Mouse (Mus musculus) urinary bladder, adult 2 months (tissue): ENCODE results near the gene Ms4a6b. TPM values are rescaled to one million over a fixed set of nuclear protein-coding genes. Genes with fewer than 3 reads are reported as not detected.
"Not testable (repeated sequence)": the region's sequence is repeated elsewhere in the genome, so short reads cannot be mapped to it uniquely, and the experiment has no call there.

Experiments used
- DNase-seq: peaks from one replicate; pipeline ENCODE4 v3.0.0; 2022; ENCODE audit warnings: low spot score
- polyA plus RNA-seq: library from polyadenylated mRNA; depleted of rRNA; stranded (reverse); fragments of >200 nt; gene quantifications from 2 replicates; pipeline ENCODE4 v1.2.3, GENCODE M21; 2012; rRNA removed

Gene Ms4a6b
- 9.2 and 14.0 TPM in 2 replicates for polyA plus RNA-seq

DNA sequence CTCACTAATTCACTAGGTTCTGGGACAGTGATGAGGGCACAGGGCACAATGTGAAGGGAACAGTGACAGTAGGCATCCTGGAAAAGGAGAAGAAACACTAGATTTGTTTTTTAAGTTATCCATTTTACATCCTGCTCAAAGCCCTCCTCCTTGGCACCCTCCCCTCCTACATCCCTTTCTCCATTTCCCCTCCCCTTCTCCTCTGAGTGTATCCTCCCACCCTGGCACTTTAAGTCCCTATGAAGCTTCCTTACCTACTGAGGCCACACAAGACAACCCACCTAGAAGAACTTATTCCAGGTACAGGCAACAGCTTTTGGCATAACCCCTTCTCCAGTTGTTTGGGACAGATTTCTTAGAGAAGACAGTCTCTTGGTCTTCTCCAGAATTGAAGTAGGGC lies at the start of gene Ms4a6b:
Gene Ms4a6b (plus strand): TSS at position 267 of the 400 bp plus-strand sequence.
- DNase-seq = no peak

DNA sequence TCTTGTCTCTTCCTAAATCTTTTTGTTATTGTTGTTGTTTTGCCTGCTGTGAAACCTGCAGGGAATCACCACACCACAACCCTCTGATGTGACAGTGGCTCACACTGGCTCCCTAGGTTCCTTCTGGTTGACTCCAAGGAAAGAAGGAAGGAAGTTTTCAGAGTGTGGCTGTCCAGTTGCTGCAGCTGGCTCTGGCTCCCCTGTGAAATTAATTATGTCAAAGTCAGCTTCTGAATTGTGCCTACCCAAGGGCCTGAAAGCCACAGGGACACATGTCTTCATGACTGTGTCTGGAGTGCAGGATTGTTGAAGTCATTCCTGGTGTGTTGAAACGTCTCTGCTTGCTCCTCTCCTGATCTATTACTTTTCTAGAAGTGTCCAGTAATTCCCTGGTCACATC lies 48.0 kb upstream of the Ms4a6b start:
- DNase-seq = not testable (repeated sequence)

DNA sequence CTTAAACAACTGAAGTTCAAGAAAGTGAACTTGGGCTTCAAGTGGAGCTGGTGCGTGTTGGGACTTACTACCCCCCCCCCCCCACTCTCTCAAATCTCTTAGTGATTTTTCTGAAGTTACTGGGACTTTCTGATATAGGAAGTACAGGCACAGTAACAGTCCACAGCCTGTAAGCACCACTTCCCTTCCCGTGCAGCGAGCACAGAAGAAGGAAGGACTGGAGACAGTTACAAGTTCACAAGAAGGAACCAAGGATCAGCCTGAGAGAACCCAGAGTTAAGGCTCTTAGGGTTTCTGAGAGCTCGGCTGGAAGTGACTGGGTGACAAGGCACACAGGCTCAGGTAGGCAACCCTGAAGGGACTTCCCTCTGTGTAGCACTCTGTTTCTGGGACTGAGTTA lies 47.1 kb upstream of the Ms4a6b start, which contains the start of gene Ms4a6c:
Gene Ms4a6c (plus strand): TSS at position 152 of the 400 bp plus-strand sequence.
- DNase-seq = not testable (repeated sequence)

DNA sequence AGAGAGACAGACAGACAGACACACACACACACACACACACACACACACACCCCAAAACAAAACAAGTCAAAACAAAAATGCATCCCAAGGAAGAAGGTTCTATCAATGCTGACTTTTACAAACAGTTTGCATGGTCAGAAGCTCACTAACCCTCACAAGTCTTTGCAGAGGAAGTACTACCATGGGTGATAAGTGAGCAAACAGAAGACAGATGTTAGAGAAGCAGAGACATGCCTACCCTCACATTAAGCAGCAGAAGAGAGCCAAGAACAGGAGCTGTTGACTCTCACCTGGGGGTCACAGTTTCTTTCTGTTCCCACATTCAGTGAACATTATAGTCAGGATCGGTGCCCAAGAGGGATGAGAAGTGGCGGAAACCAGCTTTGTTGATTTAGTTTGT lies 36.6 kb upstream of the Ms4a6b start:
- no peak for DNase-seq

DNA sequence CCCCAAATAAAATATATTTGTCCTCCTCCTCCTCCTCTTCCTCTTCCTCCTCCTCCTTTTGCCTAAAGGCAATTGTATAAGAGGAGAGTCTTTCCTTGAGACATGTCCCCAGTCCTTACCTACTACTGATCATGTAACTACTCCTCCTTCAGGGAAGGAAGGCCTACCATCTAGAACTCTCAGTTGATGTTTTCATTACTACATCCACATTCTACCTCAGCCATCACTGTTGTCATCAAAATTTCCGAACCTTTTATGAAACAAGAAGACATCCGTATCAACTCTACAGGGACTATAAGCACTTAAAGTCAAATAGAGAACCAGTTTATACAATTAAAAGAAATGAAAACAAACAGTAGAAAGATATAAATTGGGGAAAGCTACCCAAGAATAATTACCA lies 33.6 kb upstream of the Ms4a6b start:
- DNase-seq = no peak

DNA sequence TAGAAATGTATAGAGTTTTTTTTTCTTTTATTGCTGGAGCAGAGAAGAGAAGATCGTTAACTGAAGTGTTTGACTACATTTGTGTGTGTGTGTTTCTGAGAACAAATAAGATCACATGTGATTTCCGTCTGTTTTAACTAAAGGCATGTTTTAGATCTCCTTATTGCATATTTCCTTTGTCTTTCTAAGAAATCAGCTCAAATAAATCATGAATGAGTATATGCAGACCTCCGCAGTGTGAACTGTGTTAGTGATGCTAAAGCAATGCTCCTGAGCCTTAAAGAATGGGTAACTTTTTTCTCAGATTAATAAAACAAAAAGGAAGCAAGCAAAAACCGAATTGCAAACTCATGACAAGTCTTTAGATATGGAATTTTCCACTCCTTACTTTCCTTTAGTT lies 32.4 kb upstream of the Ms4a6b start:
- no peak for DNase-seq

DNA sequence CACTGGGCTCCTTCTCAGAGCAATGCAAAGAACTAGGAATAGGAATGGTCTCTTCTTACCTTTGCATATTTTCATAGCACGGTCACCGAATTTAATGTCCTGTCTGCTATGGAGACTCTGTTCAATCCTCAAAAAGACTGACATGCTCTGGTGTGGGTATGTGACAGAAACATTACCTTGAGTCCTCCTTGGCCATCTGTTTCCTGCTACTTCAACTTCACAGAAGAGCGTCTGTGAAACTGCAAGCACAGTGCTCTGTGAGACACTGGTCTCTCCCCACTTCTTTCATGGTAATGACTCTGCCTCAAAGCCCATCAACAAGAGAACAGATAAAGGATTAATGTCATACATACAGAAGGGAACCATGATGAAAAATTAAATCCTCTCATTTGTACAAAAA lies 31.9 kb upstream of the Ms4a6b start:
- DNase-seq = no peak

DNA sequence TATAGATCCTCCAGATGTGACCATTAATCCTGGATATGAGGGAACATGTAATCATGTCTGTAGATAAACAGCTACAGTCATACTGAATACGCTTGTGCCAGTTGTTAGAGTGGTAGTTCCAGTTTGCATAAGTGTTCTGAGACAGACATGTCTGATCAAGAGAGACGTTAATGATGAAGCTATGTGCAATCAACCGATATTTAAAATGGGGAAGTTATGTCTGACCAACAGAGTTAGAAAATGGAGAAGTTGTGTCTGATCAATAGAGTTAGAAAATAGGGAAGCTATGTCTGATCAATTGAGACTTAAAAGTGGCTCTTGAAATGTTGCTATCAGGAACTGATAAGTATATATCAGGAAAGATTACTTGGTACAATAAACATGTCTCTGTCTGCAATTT lies 31.0 kb upstream of the Ms4a6b start:
- DNase-seq = no peak

DNA sequence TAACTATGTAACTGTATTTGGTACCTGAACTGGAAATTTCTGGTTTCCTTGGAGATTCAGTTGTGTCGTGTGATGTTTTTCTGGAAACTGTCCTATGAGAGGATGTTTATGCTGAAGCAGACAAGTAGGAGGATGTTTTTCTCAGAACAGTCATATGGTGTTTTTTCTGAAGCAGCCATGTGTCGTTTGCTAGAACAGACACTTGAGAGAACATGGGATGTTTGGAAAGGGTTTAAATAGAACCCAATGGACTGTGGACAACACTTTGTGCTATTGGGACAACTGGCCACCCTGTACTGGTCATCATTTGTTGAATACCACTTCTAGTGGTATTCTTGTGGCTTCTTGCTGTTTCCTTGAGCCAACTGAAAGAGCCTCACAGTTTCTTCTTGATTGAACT lies 30.6 kb upstream of the Ms4a6b start, which contains the start of gene Gm8369:
Gene Gm8369 (plus strand): TSS at position 193 of the 400 bp plus-strand sequence.
- no peak for DNase-seq

DNA sequence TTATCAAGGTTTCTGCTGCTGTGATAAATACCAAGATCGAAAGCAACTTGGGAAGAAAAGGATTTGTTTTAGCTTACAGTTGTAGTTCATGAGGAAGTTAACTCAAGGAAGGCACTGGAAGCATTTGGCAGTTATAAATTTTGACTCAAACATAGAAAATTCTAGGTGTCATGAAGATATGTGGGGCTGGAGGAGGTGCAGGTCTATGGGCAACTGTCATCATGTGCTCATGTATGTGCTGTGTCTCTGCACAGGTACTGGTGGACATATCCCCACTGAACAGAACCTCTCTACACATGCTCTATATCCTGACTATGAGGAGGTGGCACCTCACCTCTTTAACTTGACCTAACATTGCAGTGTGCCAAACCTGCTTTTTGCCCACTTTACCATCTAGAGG lies 29.7 kb upstream of the Ms4a6b start:
- DNase-seq = no peak

DNA sequence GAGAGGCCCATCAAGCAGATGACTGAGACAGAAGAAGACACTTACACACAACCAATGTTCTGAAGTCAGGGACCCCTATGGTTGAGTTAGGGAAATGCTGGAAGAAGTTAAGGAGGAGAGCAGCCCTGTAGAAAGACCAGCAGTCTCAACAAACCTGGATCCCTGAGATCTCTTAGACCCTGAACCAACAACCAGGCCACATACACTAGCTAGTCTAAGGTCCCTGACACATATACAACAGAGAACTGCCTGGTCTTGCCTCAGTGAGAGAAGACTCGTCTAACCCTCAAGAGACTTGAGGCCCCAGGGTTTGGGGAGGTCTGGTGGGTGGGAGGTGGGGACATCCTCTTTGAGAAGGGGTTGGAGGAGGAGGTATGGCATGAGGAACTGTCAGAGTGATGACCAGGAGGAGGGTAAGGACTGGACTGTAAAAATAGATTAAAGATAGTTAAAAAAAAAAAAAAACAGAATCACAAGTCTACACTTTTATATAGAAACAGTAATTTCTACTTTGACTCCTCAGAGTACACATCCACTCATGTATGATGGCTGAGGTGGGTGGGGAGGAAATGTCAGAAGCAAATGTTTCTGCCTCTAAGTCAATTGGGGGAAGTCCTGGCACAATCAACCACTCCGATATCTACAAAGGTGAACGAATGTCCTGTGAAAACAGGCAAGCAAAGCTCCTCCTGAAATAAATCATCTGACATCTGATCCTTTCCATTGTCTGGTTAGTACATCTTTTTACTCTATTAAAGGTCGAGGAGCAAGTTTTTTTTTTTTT lies 24.7 kb upstream of the Ms4a6b start:
- DNase-seq = no peak

DNA sequence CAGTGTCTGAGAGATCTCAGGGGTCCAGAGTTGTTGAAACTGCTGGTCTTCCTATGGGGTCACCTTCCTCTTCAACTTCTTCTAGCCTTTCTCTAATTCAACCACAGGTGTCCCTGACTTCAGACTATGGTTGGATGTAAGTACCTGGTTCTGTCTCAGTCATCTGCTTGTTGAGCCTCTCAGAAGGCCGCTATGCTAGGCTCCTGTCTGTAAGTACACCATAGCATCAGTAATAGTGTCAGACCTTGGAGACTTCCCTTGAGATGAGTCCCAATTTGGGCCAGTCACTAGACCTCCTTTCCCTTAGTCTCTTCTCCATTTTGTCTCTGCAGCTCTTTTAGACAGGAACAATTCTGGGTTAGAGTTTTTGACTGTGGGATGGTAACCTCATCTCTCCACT lies 23.6 kb upstream of the Ms4a6b start:
- no peak for DNase-seq

DNA sequence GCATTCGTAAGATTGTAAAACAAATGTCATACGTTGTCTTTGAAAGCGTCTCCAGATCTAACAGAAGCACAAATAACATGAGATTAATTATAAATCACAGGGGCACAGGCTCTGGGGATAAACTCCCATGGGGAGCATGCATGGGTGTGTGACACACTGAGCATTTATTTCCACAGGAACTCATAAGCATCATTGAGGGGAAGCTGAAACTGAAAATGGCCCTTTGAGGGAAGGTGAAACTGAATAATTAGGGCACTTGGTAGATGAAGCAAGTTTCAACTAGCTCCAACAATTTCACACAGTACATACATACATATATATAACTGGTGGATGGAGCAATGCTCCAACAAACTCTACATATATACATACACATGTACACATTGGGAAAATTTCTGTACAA lies 21.8 kb upstream of the Ms4a6b start:
- no peak for DNase-seq

DNA sequence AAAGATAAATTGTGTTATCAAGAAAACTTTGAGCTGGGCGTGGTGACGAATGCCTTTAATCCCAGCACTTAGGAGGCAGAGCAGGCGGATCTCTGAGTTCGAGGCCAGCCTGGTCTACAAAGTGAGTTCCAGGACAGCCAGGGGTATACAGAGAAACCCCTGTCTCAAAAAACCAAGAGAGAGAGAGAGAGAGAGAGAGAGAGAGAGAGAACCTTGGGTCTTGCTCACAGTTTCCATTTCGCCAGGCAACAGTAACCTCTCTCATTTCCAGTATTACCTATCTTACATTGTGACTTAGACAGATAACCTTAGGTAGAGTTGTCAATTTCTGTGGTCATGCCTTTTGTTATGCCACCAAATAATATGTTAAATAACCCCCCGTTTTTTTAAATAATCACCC lies 20.0 kb upstream of the Ms4a6b start:
- no peak for DNase-seq

DNA sequence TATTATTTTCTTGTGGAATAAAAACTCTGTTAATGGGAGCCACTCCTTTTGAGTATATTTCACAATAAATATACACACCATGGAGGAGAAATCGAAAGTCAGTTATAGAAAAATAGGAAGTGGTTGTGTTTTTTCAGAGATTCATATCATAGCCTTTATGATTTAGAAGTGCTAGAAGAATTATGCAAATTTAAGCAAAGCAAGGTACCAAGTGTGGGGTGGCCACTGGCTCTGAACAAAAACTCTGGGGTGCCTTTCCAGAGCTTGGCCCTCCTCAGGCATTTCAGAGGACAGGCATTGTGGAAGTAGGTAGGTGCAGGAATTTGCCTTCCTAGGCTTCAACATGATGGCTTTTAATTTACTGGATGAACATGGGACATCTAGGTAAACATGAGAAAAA lies 19.0 kb upstream of the Ms4a6b start:
- not testable (repeated sequence) for DNase-seq

DNA sequence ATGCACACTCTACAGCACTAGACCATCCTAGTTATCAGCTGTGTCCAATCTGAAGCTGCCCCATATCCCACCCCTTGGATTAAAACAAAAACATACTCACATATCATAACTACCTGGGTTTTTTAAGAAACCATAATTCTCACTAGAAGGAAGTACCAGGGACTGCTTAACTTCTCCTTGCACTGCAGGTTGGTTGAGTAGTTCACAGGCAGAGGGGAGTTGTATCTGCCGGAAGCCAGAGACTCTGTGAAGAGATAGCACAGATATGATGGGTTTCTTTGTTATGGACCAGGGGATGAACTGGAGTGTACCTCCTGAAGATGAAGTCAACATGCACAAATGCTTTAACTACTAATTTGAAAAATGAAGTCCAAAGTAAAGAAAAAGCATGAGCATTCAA lies 15.5 kb upstream of the Ms4a6b start:
- DNase-seq = no peak

DNA sequence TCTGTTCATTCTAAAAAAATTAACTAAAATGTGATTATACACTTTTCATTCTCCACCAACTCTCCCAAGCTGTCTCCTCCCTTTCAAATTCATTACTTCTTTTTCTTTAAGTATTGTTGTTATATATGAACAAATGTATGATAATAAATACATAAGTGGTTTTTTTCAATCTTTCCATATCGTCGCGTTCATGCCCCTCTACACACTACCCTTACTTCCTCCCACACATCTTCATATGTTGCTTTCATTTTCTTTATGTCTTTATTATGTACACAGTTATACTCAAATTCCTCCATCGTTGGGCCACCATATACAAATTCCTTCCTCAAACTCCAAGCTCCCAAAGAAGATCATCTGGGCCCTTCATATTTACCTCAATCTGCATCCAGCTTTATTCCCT lies 15.0 kb upstream of the Ms4a6b start:
- DNase-seq = no peak

DNA sequence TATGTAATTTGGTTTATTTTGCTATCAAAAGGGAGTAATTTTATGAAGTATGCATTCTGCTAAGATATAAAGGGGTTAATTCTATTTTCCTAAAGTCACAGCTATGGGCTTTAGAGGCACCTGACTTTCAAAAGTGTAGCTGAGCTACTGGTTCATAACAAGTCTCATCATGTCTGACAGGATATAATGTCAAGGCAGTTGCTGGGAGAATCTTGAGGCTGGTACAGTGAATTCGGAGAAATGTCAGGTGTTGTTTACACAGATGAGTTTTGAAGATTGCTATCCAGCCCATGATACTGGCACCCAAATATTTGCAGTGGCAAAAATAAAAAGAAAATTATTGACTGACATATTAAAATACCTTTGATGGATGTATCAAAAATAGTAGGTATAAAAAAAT lies 11.5 kb upstream of the Ms4a6b start:
- DNase-seq = no peak

DNA sequence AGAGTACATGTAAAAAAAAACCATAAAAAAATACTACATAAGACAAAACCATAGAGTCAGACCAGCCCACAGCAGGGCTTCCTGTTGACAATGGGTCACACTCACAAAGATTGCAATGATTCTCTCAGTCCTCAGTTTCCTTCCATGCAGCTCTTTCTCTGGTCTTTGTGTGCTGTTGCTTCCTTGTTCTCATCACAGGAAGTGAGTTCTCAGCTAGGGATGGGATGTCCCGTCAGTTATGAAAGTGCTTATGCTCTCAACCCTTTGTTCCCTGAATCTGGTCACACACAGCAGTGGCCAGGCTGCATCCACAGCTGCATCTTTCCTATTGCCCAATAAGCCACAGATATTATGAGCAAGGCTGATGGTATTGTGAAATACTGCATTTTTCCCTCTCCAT lies 2.9 kb upstream of the Ms4a6b start:
- no peak for DNase-seq

DNA sequence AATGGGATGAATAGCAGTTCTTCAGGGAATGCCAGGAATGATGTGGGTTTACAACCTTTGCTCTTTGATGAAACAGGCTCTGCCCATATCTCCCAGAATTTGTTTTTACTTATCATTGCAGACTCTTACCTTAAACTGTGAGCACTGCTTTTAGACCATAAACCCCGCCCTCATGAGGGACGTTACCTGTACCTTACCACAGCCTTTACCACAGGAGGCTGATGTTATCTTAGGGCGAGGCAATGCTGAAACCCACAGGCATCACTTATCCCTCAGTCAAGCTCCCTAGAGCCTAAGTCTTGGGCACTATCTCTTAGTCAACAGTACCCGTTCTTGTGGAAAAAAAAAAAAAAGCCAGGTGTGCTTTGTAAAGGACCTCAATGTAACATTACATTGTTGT lies 533 bp downstream of the Ms4a6b start:
- no peak for DNase-seq

DNA sequence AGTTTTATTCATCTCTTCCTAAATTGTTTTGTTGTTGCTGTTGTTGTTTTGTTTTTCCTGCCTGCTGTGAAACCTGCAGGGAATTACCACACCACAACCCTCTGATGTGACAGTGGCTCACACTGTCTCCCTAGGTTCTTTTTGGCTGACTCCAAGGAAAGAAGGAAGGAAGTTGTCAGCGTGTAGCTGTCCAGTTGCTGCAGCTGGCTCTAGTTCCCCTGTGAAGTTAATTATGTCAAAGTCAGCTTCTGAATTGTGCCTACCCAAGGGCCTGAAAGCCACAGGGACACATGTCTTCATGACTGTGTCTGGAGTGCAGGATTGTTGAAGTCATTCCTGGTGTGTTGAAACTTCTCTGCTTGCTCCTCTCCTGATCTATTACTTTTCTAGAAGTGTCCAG lies 1.1 kb downstream of the Ms4a6b start:
- not testable (repeated sequence) for DNase-seq

DNA sequence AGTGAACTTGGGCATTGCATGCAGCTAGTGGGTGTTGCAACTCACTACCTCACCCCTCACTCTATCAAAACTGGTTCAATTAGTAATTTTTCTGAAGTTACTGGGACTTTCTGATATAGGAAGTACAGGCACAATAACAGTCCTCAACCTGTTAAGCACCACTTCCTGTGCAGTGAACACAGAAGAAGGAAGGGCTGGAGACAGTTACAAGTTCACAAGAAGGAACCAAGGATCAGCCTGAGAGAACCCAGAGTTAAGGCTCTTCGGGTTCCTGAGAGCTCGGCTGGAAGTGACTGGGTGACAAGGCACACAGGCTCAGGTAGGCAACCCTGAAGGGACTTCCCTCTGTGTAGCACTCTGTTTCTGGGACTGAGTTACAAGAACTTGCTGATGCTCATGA lies 2.0 kb downstream of the Ms4a6b start:
- DNase-seq = not testable (repeated sequence)

DNA sequence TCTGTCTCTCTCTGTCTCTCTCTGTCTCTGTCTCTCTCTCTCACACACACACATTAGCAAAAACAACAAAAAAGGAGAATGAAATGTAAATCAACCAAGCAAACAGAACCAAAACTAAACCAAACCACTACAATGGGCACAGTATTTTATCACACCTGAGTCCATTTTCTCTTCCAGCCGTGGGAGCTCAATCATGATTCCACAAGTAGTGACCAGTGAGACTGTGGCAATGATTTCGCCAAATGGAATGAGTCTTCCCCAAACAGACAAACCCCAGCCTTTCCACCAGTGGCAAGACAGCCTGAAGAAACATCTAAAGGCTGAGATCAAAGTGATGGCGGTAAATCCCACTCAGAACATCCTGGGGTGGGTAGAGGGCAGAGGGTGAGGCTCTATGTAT lies 3.8 kb downstream of the Ms4a6b start:
- no peak for DNase-seq

DNA sequence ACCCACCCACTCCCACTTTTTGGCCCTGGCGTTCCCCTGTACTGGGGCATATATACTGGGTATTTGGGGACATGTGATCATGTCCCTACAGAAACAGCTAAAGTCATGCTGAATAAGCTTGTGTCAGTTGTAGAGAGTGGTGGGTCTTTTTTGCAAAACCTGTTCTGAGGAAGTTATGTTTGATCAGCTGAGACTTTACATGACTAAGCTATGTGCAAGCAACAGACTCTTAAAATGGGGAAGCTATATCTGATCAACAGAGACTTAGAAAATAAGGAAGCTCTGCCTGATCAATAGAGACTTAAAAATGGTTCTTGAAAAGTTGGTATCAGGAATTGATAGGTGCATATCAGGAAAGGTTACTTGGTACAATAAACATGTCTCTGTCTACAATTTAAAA lies 17.1 kb downstream of the Ms4a6b start:
- no peak for DNase-seq
